Mouse (Mus musculus): ENCODE data around the gene Wfdc5. TPM values are rescaled to one million over a fixed set of nuclear protein-coding genes. Genes with fewer than 3 reads are reported as not detected.

Gene Wfdc5
- not detected in 2 replicates for polyA plus RNA-seq (2012; rRNA removed)

GRCm38 (mm10) chr2:164182692-164183255 lies at the start of gene Wfdc5:
TSS of gene Wfdc5 (minus strand) at chr2:164182742.

DNA sequence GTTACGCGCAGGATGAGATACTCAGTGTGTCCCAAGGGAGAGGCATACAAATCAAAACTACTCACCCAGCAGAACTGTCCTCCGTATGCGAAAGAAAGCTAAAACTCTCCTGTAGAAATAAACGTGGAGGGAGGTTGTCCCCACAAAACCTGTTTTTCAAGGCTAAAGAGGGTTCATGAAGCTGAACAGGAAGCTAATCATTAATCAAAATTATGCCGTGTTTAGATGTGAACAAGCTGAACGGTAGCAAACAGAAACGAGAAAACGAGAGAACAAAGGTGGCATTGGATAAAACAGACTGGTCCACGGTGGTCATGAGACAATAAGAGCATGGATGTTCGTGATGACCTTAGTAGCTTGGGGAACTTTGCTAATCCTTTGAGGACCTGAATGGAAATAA lies 39.0 kb upstream of the Wfdc5 start, which contains the start of gene Wfdc15b:
TSS of gene Wfdc15b (minus strand) at position 139 of the 400 bp plus-strand sequence.

DNA sequence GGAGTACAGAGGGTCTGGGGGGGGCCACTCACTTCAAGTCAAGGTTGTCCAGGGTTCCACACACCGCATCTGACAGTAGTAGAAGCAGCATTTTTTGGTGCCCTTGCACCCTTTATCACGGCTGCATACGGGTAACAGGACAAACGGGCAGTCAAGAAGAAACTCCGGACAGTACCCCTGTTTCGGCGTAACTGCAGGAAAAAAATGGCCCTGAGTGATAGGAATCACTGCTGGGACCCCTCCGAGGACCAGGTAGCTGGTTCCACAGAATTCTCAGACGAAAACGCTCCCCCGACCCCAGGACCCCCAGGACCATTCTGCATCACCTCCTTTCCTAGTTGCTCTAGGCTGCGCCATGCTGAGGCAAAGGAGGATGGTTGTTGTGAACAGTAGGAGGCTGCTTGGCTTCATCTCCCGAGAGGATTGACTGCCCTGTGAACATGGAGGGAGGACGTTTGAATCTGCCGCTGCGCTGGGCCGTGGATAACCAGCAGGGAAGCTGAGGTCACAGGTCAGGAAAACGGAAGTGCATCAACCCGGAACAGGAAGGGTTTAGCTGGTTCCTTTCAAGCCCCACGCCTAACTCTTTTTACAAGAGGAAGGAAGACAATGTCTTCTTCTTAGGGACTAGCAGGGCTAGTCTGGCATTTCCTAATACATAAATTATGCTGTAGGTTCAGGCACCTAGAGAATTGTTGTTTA lies 17.2 kb upstream of the Wfdc5 start, which contains the start of gene Wfdc15a:
TSS of gene Wfdc15a (minus strand) at position 505 of the 702 bp plus-strand sequence.

GRCm38 (mm10) chr2:164190576-164190975 lies 8.0 kb upstream of the Wfdc5 start, which contains the start of gene Wfdc12:
TSS of gene Wfdc12 (minus strand) at chr2:164190608.

DNA sequence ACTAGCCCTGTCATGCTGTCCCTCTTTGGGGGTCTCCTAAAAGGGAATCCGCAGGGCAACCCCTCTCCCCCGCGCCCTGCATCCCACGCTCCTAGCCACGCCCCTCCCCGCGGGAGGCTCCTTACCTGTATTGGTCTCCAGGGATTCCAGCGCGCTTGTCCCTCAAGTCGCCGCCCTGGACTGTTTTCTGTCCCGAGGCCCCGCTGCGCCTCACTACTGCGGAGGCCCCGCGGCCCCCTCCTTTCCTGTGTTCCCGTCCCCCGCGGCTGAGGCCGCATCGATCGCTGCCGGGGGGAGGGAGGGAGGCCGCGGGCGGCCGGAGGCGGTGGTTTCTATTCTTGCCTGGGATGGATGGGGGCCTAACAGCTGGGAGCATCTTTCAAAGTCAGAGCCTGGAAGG lies 11.6 kb downstream of the Wfdc5 start, which contains the start of gene Kcns1:
TSS of gene Kcns1 (minus strand) at position 212 of the 400 bp plus-strand sequence.

Other genes starting within 250 kb of the Wfdc5 start
- gene Ywhab, start 187.8 kb downstream of the Wfdc5 start, polyA plus RNA-seq (2012; rRNA removed): 30.7 and 33.5 TPM in 2 replicates
- 4.8 and 5.4 TPM in 2 replicates for gene Pabpc1l, start 157.3 kb downstream of the Wfdc5 start, polyA plus RNA-seq (2012; rRNA removed)
- gene Stk4, start 112.4 kb downstream of the Wfdc5 start, polyA plus RNA-seq (2012; rRNA removed): 11.8 and 14.4 TPM in 2 replicates
- gene Tomm34, start 111.6 kb downstream of the Wfdc5 start, polyA plus RNA-seq (2012; rRNA removed): 59.8 and 64.6 TPM in 2 replicates
- gene Kcns1, start 11.6 kb downstream of the Wfdc5 start, polyA plus RNA-seq (2012; rRNA removed): 0.33 and 0.40 TPM in 2 replicates
- 0.60 TPM in 1 of 2 replicates, not detected in the other for gene Wfdc12, start 7.9 kb upstream of the Wfdc5 start, polyA plus RNA-seq (2012; rRNA removed)
- not detected in 2 replicates for gene Wfdc15a, start 17.4 kb upstream of the Wfdc5 start, polyA plus RNA-seq (2012; rRNA removed)
- 8.0 and 12.6 TPM in 2 replicates for gene Wfdc15b, start 38.9 kb upstream of the Wfdc5 start, polyA plus RNA-seq (2012; rRNA removed)
- not detected in 2 replicates for gene Svs2, start 55.7 kb upstream of the Wfdc5 start, polyA plus RNA-seq (2012; rRNA removed)
- not detected in 2 replicates for gene Svs3b, start 73.9 kb upstream of the Wfdc5 start, polyA plus RNA-seq (2012; rRNA removed)
- gene Svs4, start 95.7 kb upstream of the Wfdc5 start, polyA plus RNA-seq (2012; rRNA removed): not detected in 2 replicates
- not detected in 2 replicates for gene Svs3a, start 106.5 kb upstream of the Wfdc5 start, polyA plus RNA-seq (2012; rRNA removed)
- not detected in 2 replicates for gene Svs6, start 134.0 kb upstream of the Wfdc5 start, polyA plus RNA-seq (2012; rRNA removed)
- gene Svs5, start 150.0 kb upstream of the Wfdc5 start, polyA plus RNA-seq (2012; rRNA removed): 0.37 TPM in 1 of 2 replicates, not detected in the other
- 13.5 and 15.4 TPM in 2 replicates for gene Slpi, start 206.4 kb upstream of the Wfdc5 start, polyA plus RNA-seq (2012; rRNA removed)
- 0.08 TPM in 1 of 2 replicates, not detected in the other for gene Rbpjl, start 220.4 kb upstream of the Wfdc5 start, polyA plus RNA-seq (2012; rRNA removed)
- 0.45 and 0.52 TPM in 2 replicates for gene Matn4, start 222.4 kb upstream of the Wfdc5 start, polyA plus RNA-seq (2012; rRNA removed)

Measured in ovary, adult 2 months (tissue).